Mouse (Mus musculus) kidney, adult 18-20 months (tissue): ENCODE results near the gene Zfp553.

Experiments used
- DNase-seq: peaks from one replicate; pipeline ENCODE4 v3.0.0; 2021

Zfp553 gene

DNA sequence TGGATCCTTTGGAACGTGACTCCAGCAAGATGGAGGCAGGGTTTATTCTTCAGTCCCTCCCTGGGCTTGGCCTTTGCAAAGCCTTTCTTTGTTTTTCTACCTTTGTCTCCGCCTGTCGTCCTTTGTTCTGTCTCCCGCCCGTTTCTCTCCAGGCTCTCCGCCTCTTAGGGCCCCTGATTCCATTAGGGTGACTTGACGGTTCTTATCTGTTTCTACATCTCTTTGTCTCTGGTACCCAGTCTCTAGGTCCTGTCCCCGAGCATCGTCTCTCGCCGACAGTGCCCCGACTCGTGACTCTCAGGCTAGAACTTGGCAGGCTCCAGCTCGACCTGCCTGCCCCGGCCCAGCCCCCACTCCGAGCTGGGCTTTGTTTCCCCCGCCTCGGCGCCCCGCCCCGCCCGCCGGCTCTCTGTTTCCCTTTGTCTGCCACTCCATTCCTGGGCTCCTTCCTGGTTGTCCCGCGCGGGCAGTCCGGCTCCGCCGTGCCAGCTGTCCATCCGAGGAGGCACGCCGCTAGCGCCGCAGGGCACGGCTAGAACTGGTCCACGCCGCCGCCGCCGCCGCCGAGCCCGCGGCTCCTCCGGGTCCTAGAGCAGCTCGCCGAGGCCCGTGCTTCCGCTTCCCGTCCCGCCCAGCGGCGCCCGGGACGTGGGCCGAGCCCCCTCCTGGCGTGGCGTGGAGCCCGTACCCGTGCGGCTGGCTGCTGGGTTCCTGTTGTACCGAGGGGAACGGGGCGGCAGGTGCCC, at the start of gene Zfp553, which contains the start of gene Sept1:
Gene Zfp553, plus strand, starts transcription at position 440 of the 746 bp plus-strand sequence.
Gene Sept1, minus strand, starts transcription at position 509 of the 746 bp plus-strand sequence.
- DNase-seq: peak; percentile 91

GRCm38 (mm10) chr7:127183345-127183744, 49.5 kb upstream of the Zfp553 start:
- no peak for DNase-seq

DNA sequence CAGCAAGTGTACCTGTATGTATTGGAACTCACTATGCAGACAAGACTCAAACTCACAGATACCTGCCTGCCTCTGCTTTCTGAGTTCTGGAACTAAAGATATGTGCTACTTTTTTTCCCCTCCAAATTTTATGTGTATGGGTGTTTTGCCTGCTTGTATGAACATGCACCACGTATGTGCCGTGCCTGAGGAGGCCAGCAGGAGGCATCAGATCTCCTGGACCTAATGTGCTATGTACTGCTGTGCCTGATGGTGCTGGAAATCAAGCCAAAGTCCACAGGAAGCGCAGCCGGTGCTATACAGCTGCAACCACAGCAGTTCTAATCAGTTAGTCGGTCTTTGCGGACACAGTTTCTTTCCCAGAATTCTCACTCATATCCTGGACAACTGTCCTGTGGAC, 49.0 kb upstream of the Zfp553 start:
- DNase-seq: no peak

- DNase-seq: no peak
Measured at GRCm38 (mm10) chr7:127184720-127185119, 48.1 kb upstream of the Zfp553 start.

DNA sequence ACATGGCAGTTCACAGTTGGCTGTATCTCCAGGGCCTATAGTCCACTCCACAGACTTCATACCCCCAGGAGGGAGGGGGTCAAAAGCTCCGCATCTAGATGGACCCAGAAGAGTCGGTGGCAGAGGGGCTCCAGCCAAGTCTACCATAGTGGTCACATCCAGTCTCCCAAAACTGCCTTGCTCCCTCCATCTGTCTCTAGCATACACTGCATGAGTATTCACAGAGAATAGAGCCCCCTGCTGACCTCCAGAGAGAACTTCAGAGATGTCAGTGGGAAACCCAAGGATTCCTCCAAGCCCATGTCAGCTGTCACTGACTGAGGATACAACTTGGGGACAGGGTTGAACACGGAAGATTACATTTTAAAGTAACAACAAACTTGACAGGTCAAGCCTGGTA, 47.3 kb upstream of the Zfp553 start:
- DNase-seq: no peak

GRCm38 (mm10) chr7:127187351-127187750, 45.5 kb upstream of the Zfp553 start:
- DNase-seq: no peak

DNA sequence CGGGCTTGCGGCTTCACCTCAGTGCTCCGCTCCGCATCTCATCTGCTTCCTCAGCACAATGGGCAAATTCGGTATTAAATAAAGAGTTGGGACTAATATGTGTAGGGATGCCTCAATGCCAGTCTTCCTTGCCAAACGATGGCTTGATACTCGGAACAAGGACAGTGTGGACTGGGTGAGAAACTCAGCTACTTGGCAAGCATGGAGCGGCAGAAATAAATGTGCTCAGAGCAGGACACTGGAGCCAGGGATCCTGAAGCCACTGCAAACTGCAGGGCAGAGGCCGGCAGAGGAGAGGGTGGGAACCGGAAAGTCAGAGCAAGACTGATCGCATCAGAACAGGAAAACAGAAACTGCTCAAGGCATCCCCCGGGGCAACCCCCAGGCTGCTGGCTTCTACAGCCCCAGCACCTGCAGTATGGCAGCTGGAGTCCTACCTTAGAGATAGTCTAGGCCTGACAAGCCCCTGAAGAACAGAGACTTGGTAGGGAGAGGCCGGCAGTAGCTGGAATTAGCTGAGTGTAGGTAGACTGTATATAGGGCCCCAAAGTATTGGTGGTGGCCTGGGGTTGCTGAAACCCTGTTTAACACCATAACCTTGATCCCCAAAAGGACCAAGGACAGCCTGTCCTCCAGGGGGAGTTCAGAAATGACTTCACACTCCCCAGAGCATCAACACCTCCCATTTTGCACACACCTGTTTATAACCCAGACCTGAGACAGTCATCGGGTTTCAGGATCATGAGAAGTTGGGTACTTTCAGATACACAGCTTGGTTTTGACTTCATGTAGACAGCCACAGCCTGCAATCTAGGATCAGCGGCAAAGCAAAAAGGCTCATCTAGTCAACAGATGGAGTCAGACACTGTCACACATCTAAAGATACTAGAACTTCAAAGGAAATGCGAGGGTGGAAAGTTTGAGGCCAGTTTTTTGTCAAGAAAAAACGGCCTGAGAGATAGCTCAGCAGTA, 44.3 kb upstream of the Zfp553 start:
- DNase-seq: no peak

- no peak for DNase-seq
Measured at GRCm38 (mm10) chr7:127190672-127191071, 42.2 kb upstream of the Zfp553 start.

DNA sequence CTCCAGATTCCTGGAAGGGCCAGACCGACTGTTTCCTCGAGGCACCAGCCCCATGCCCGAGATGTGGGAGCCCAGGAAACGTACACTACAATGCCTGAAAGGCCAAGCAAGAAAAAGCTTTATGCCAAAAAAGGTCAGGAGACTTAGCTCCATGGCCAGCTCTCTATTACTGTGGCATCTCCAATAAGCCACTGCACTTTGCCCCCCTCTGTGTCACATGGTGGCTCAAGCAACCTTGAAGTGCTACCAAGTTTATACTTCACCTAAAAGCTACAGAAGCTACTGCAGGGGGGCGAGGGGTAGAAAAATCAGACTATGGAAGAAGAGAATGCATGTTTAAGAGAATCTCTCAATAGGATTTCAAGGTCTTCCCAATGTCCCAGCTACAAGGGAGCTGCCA, 39.9 kb upstream of the Zfp553 start:
- DNase-seq: peak; percentile 65

- no peak for DNase-seq
Measured at GRCm38 (mm10) chr7:127194011-127194632, 38.7 kb upstream of the Zfp553 start.

- DNase-seq: no peak
Measured at GRCm38 (mm10) chr7:127194633-127195029, 38.2 kb upstream of the Zfp553 start.

GRCm38 (mm10) chr7:127195544-127196295, 37.1 kb upstream of the Zfp553 start, which contains the start of gene Cd2bp2:
Gene Cd2bp2, minus strand, starts transcription at chr7:127196050.
- DNase-seq: peak; percentile 94

DNA sequence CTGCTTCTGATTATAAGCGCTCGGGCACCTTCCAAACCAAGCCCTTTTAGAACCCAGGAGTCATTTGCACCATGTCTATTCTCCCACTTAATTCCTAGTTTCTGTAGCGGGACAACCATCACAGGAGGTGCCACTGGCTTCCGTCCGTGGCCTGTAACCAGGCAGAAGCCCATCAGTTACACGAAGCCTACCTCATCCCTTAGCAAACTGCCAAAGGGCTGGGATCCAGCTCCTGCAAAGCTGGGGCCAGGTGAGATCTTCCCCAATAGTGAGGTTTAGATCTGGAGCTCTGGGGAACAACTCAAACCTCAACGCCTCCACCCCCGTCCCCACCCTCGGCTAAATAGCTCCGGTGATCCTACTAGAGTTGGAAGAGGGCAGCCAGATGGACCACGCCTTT, 36.4 kb upstream of the Zfp553 start:
- no peak for DNase-seq

DNA sequence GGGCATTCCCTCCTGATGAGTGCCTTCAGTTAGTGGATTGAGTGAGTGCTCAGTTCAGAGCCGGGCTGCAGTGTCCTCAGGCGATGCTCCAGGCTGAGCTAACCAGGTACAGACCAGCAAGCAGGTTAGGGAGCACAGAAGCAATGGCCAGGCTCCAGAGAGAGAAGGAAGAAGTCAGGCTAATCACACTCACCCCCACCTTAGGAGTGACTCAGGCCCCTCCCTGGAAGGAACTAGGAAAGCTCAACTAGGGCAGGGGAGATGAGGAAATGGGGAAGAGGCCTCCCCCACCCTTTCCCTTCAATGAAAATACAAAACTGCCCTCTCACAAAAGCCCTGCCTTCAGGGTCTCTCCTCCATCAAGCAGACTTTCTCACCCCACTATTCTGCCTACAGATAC, 26.3 kb upstream of the Zfp553 start:
- no peak for DNase-seq

GRCm38 (mm10) chr7:127207374-127208294, 25.2 kb upstream of the Zfp553 start:
- no peak for DNase-seq

GRCm38 (mm10) chr7:127208295-127208552, 24.6 kb upstream of the Zfp553 start, which contains the start of gene Tbc1d10b:
Gene Tbc1d10b, minus strand, starts transcription at chr7:127208468.
- no peak for DNase-seq

DNA sequence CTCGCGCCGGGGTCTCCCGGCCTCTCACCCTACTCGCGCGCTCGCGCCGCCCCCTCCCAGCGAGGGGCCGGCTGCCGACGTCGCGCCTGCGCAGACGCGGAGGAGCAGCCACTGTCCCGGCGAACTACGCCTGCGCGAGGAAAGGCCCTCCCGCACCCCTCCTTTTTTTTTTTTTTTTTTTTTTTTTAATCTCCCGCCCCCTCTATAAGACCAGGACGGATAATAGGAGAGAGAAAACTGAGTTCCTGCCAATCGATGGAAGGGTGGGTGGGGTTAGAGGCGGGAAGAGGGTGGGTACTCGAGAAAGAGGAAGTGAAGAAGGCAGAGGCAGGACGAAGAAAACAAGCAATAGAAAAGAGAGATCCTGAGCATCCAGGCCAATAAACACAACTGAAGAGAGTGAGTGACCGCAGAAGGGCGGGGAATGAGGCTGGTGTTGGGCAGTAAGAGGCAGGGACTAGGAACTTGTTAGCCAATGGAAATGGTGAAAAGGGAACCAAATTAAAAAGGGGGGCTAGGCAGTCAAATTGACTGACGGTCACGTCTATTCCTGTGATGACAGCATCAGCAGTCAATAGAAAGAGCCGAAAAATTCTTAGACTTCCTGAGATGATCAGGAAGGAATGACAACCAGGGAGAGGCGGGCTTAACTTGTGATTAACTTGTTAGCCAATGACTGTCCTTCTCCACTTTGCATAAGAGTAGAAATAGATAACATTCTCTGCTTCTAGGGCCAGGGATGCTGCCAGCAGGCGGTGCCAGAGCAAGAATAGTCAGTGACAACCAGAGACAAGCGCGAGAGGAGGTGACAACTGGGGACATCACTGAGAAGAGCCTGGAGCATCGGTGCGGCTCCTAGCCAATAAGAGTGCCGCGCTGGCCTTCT, 24.1 kb upstream of the Zfp553 start, which contains the start of gene Mylpf:
Gene Mylpf, plus strand, starts transcription at position 338 of the 886 bp plus-strand sequence.
- DNase-seq: peak; percentile 88

- no peak for DNase-seq
Measured at GRCm38 (mm10) chr7:127209851-127210250, 23.0 kb upstream of the Zfp553 start.

DNA sequence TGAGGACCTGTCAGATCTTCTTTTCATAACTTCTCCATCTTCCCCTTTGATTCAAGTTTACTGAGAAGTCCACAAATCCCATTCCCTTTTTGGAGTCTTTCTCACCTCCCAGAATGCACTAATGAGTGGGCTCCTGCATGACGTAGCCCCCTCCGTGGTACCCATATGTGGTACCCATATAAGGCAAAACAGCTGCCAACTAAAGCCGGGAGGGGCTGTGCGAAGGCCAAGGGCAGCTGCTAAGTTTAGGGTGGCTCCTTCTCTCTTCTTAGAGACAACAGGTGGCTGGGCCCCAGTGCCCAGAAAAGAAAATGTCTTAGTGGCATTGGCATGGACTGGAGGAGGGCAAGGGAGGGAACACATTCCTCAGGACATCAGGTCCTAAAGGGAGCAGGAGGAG, 22.6 kb upstream of the Zfp553 start:
- no peak for DNase-seq

GRCm38 (mm10) chr7:127211014-127211745, 21.7 kb upstream of the Zfp553 start:
- DNase-seq: no peak
